ENCODE assay signal across 10 mouse cellular contexts in genomic region chr5:66603223-66603622, GRCm38 (mm10). TPM values are rescaled to one million over a fixed set of nuclear protein-coding genes. Genes with fewer than 3 reads are reported as not detected.
DNase-seq lines count a peak whose midpoint lies in the region; ATAC-seq and TF ChIP-seq lines count a peak whose summit lies in the region.
"Had no signal": no experiment of that assay in that cellular context is flagged by ENCODE, and none has a peak within 500 bp of the region (broad histone marks: within the 10 kb centered on the region; RNA-seq: fewer than 3 reads in every experiment).

No protein-coding gene starts in this region.

- no peak for TF ChIP-seq POLR2A in lung, adult 2 months (IDR thresholded peaks at IDR 0.05; ENCODE audit: borderline replicate concordance, extremely low read depth, low read depth, low read length)

- ATAC-seq in heart, embryonic 12.5 days (ENCODE audit: insufficient number of reproducible peaks, low FRiP score) = no peak
- peak; percentile 61; the same call in 1 of the 2 replicates for ATAC-seq in stomach, postnatal 0 days (ENCODE audit: low FRiP score, low TSS enrichment)
- ATAC-seq: Patski had no signal

- TF ChIP-seq EP300 in stomach, postnatal 0 days (optimal IDR thresholded peaks at IDR 0.05) = no peak

- H3K4me2 ChIP-seq in heart, embryonic 12.5 days = peak overlapping the region; percentile 39
- peak overlapping the region; percentile 32 for H3K4me2 ChIP-seq in stomach, postnatal 0 days (replicated peaks; ENCODE audit: low read depth)
- H3K4me2 ChIP-seq: liver, embryonic 15.5 days; neural tube, embryonic 13.5 days had no signal

- H3K9ac ChIP-seq in heart, embryonic 12.5 days = no peak overlapping the region
- no peak overlapping the region for H3K9ac ChIP-seq in stomach, postnatal 0 days (ENCODE audit: low read length)
- H3K9ac ChIP-seq: liver, embryonic 15.5 days; neural tube, embryonic 13.5 days had no signal

- peaks cover 17% of the 10 kb centered on the region for H3K4me1 ChIP-seq in lung, adult 2 months (ENCODE audit: control insufficient read depth, insufficient read depth, low read length)
- peaks cover 50% of the 10 kb centered on the region for H3K4me1 ChIP-seq in heart, embryonic 12.5 days (replicated peaks)
- H3K4me1 ChIP-seq in stomach, postnatal 0 days (replicated peaks; ENCODE audit: control insufficient read depth, insufficient read depth) = no peaks in the 10 kb centered on the region

- peak; percentile 55 to 78 for DNase-seq in lung, adult 18-20 months
- no peak for DNase-seq in lung, adult 2 months
- peak; percentile 70 to 74 for DNase-seq in kidney, postnatal 25 days
- DNase-seq in stomach, postnatal 0 days (ENCODE audit: low spot score) = peak; percentile 51
- DNase-seq in urinary bladder, postnatal 10 days (ENCODE audit: low spot score) = no peak
- no peak for DNase-seq in natural killer cell, adult 2 months (ENCODE audit: low spot score in 2 of 2)

- H3K27me3 ChIP-seq in heart, embryonic 12.5 days (replicated peaks) = no peaks in the 10 kb centered on the region
- H3K27me3 ChIP-seq in stomach, postnatal 0 days (ENCODE audit: control insufficient read depth, insufficient read depth, low read length) = no peaks in the 10 kb centered on the region
- H3K27me3 ChIP-seq: liver, embryonic 15.5 days; neural tube, embryonic 13.5 days; Patski had no signal

- no peaks in the 10 kb centered on the region; the same call in 1 of the 2 replicates for H3K9me3 ChIP-seq in heart, embryonic 12.5 days (replicated peaks)
- H3K9me3 ChIP-seq in stomach, postnatal 0 days (ENCODE audit: control insufficient read depth, low read length) = no peaks in the 10 kb centered on the region
- H3K9me3 ChIP-seq: liver, embryonic 15.5 days; neural tube, embryonic 13.5 days had no signal

- no peaks in the 10 kb centered on the region for H3K36me3 ChIP-seq in heart, embryonic 12.5 days
- no peaks in the 10 kb centered on the region for H3K36me3 ChIP-seq in stomach, postnatal 0 days (ENCODE audit: control insufficient read depth, insufficient read depth, low read length)
- H3K36me3 ChIP-seq: liver, embryonic 15.5 days; neural tube, embryonic 13.5 days had no signal

- WGBS in lung, adult 2 months = 10% methylated on average over 7 of the region's 7 CpGs
- 38% methylated on average over 7 of the region's 7 CpGs for WGBS in heart, embryonic 12.5 days
- 16% methylated on average over 7 of the region's 7 CpGs for WGBS in stomach, postnatal 0 days

- no peak overlapping the region for H3K4me3 ChIP-seq in lung, adult 2 months (replicated peaks; ENCODE audit: extremely low read depth, low read depth, low read length)
- no peak overlapping the region for H3K4me3 ChIP-seq in heart, embryonic 12.5 days
- no peak overlapping the region for H3K4me3 ChIP-seq in stomach, postnatal 0 days (ENCODE audit: low read depth, low read length)
- H3K4me3 ChIP-seq: liver, embryonic 15.5 days; neural tube, embryonic 13.5 days had no signal

- TF ChIP-seq CTCF in lung, adult 2 months (IDR thresholded peaks at IDR 0.05; ENCODE audit: insufficient read depth, low read length) = no peak
- no peak for TF ChIP-seq CTCF in stomach, postnatal 0 days (IDR thresholded peaks at IDR 0.05; ENCODE audit: low read depth)

- H3K27ac ChIP-seq in heart, embryonic 12.5 days (ENCODE audit: poor library complexity, severe bottlenecking) = peak overlapping the region; percentile 55
- no peak overlapping the region for H3K27ac ChIP-seq in stomach, postnatal 0 days (replicated peaks)
- H3K27ac ChIP-seq: liver, embryonic 15.5 days; neural tube, embryonic 13.5 days had no signal

RNA-seq across cellular contexts. Expression of gene Apbb2, which starts 15.4 kb away (rescaled TPM):
- polyA plus RNA-seq in lung, adult 2 months (2012; rRNA removed) = 11.7 and 24.6 TPM in 2 replicates
- polyA plus RNA-seq in heart, embryonic 12.5 days (2016; fragmentation: Nextera tagmentation; extraction: Ambion mirVana) = 30.7 and 32.1 TPM in 2 replicates
- polyA plus RNA-seq in stomach, postnatal 0 days (2015; fragmentation: Nextera tagmentation; extraction: Ambion mirVana) = 16.8 and 18.3 TPM in 2 replicates

Comparison
In these comparisons a context has a peak if more than half of its experiments do, and no peak if none do; other contexts are left out.
1. DNase-seq: peak in lung, adult 18-20 months (2 of 2), kidney, postnatal 25 days (2 of 2) and stomach, postnatal 0 days (single experiment); none in lung, adult 2 months (single experiment), urinary bladder, postnatal 10 days (single experiment) and natural killer cell, adult 2 months (0 of 2).